In genomic region chr8:121761480-121761879, GRCm38 (mm10) we compare ENCODE assay signal across 8 mouse cellular contexts. TPM values are rescaled to one million over a fixed set of nuclear protein-coding genes. Genes with fewer than 3 reads are reported as not detected.
DNase-seq lines count a peak whose midpoint lies in the region; ATAC-seq and TF ChIP-seq lines count a peak whose summit lies in the region.

No protein-coding gene starts in this region.

- no peak overlapping the region for H3K27ac ChIP-seq in hindbrain, embryonic 11.5 days (ENCODE audit: low read depth, low read length)
- H3K27ac ChIP-seq in hindbrain, embryonic 14.5 days, result no peak overlapping the region
- no peak overlapping the region for H3K27ac ChIP-seq in limb, embryonic 14.5 days (replicated peaks; ENCODE audit: low read depth, low read length)

- H3K9me3 ChIP-seq in hindbrain, embryonic 11.5 days (ENCODE audit: control insufficient read depth, low read length), result no peaks in the 10 kb centered on the region
- no peaks in the 10 kb centered on the region for H3K9me3 ChIP-seq in hindbrain, embryonic 14.5 days (ENCODE audit: control insufficient read depth, low read length)
- H3K9me3 ChIP-seq in limb, embryonic 14.5 days (ENCODE audit: control insufficient read depth, low read length), result no peaks in the 10 kb centered on the region

- intact Hi-C loops in left cerebral cortex, postnatal 25 days (cut with DNase I), result loop anchor here (5.0 kb wide), 1 partner anchor 46 kb away; no protein-coding TSS in a partner anchor

- no peaks in the 10 kb centered on the region for H3K4me1 ChIP-seq in hindbrain, embryonic 11.5 days (replicated peaks; ENCODE audit: control insufficient read depth, insufficient read depth, low read length)
- no peaks in the 10 kb centered on the region for H3K4me1 ChIP-seq in hindbrain, embryonic 14.5 days (replicated peaks; ENCODE audit: control insufficient read depth, insufficient read depth, low read length)
- H3K4me1 ChIP-seq in limb, embryonic 14.5 days (ENCODE audit: control insufficient read depth, insufficient read depth, low read length), result no peaks in the 10 kb centered on the region

- H3K36me3 ChIP-seq in hindbrain, embryonic 11.5 days (ENCODE audit: control insufficient read depth, insufficient read depth, low read length), result no peaks in the 10 kb centered on the region
- 0 out of 2 replicates have a peak, but pooled peaks cover 5% of the 10 kb centered on the region for H3K36me3 ChIP-seq in hindbrain, embryonic 14.5 days (replicated peaks; ENCODE audit: control insufficient read depth, insufficient read depth)
- no peaks in the 10 kb centered on the region for H3K36me3 ChIP-seq in limb, embryonic 14.5 days (ENCODE audit: control insufficient read depth, insufficient read depth, low read length)

- WGBS in hindbrain, embryonic 11.5 days, result 35% methylated on average over 10 of the region's 10 CpGs
- 38% methylated on average over 10 of the region's 10 CpGs for WGBS in hindbrain, embryonic 14.5 days
- WGBS in limb, embryonic 14.5 days, result 33% methylated on average over 10 of the region's 10 CpGs

- H3K27me3 ChIP-seq in hindbrain, embryonic 11.5 days (ENCODE audit: control insufficient read depth, insufficient read depth, low read length), result no peaks in the 10 kb centered on the region
- H3K27me3 ChIP-seq in hindbrain, embryonic 14.5 days (ENCODE audit: control insufficient read depth, insufficient read depth, low read length), result no peaks in the 10 kb centered on the region
- H3K27me3 ChIP-seq in limb, embryonic 14.5 days (ENCODE audit: control insufficient read depth, insufficient read depth, low read length), result no peaks in the 10 kb centered on the region

- H3K9ac ChIP-seq in hindbrain, embryonic 11.5 days (ENCODE audit: low read depth, low read length), result no peak overlapping the region
- no peak overlapping the region for H3K9ac ChIP-seq in hindbrain, embryonic 14.5 days
- no peak overlapping the region for H3K9ac ChIP-seq in limb, embryonic 14.5 days (ENCODE audit: low read depth, low read length, severe bottlenecking)

- no peak for TF ChIP-seq CTCF in brain, embryonic 14.5 days (IDR thresholded peaks at IDR 0.05; ENCODE audit: borderline replicate concordance, extremely low read depth, insufficient read depth, insufficient read length)

- peak; percentile 76 for DNase-seq in hindbrain, embryonic 11.5 days (ENCODE audit: low spot score)
- DNase-seq in hindbrain, embryonic 14.5 days (ENCODE audit: low spot score), result no peak
- peak; percentile 74 for DNase-seq in ES-CJ7 (ENCODE audit: low read depth, low spot score)
- DNase-seq in brain, embryonic 14.5 days (ENCODE audit: low read depth), result peak; percentile 19
- DNase-seq in limb, embryonic 14.5 days (ENCODE audit: low spot score), result peak; percentile 78
- no peak for DNase-seq in left cerebral cortex, postnatal 25 days (ENCODE audit: low spot score in 2 of 2)
- no peak for DNase-seq in gastrocnemius, postnatal 4 days (ENCODE audit: low spot score in 2 of 2)
- DNase-seq in spleen, postnatal 36 days (ENCODE audit: low spot score in 2 of 2), result no peak

- no peak for ATAC-seq in hindbrain, embryonic 11.5 days (ENCODE audit: low FRiP score)
- ATAC-seq in hindbrain, embryonic 14.5 days (ENCODE audit: low FRiP score), result no peak
- ATAC-seq in limb, embryonic 14.5 days (ENCODE audit: low FRiP score, low read depth), result no peak

- no peak for TF ChIP-seq POLR2A in brain, embryonic 14.5 days (IDR thresholded peaks at IDR 0.05; ENCODE audit: borderline replicate concordance, extremely low read depth, insufficient read depth, insufficient read length, poor library complexity, severe bottlenecking)
- TF ChIP-seq POLR2A in limb, embryonic 14.5 days (IDR thresholded peaks at IDR 0.05; ENCODE audit: borderline replicate concordance, extremely low read depth, insufficient read depth, insufficient read length), result no peak

- no peak overlapping the region for H3K4me3 ChIP-seq in hindbrain, embryonic 11.5 days (ENCODE audit: low read depth, low read length)
- H3K4me3 ChIP-seq in hindbrain, embryonic 14.5 days (replicated peaks; ENCODE audit: low read length), result no peak overlapping the region
- H3K4me3 ChIP-seq in limb, embryonic 14.5 days (replicated peaks; ENCODE audit: low read length), result no peak overlapping the region

- no peak overlapping the region for H3K4me2 ChIP-seq in hindbrain, embryonic 11.5 days (replicated peaks; ENCODE audit: low read depth, low read length)
- no peak overlapping the region for H3K4me2 ChIP-seq in hindbrain, embryonic 14.5 days (replicated peaks)
- H3K4me2 ChIP-seq in limb, embryonic 14.5 days (replicated peaks; ENCODE audit: low read depth, low read length, severe bottlenecking), result no peak overlapping the region

RNA-seq across cellular contexts. Expression of gene Jph3, which starts 32.1 kb away (rescaled TPM):
- polyA plus RNA-seq in hindbrain, embryonic 11.5 days (2014; fragmentation: Nextera tagmentation; extraction: Ambion mirVana), result 11.1 and 11.2 TPM in 2 replicates
- 90.1 and 93.1 TPM in 2 replicates for polyA plus RNA-seq in hindbrain, embryonic 14.5 days (2014; fragmentation: Nextera tagmentation; extraction: Ambion mirVana)
- 28.7 and 57.2 TPM in 2 replicates for polyA plus RNA-seq in brain, embryonic 14.5 days (2012; rRNA removed)
- polyA plus RNA-seq in limb, embryonic 14.5 days (2012; rRNA removed), result 0.25 and 0.36 TPM in 2 replicates
- polyA plus RNA-seq in limb, embryonic 14.5 days (2014; fragmentation: Nextera tagmentation; extraction: Ambion mirVana), result 0.19 and 0.77 TPM in 2 replicates
- 100 to 1,000 TPM; 254 to 260 TPM for total RNA-seq in left cerebral cortex, postnatal 25 days (2021)
- under 1 TPM; 0.12 to 0.16 TPM for total RNA-seq in gastrocnemius, postnatal 4 days (2021)

Comparison
In these comparisons a context has a peak if more than half of its experiments do, and no peak if none do; other contexts are left out.
1. DNase-seq: peak in hindbrain, embryonic 11.5 days (single experiment), ES-CJ7 (single experiment), brain, embryonic 14.5 days (single experiment) and limb, embryonic 14.5 days (single experiment); none in hindbrain, embryonic 14.5 days (single experiment), left cerebral cortex, postnatal 25 days (0 of 2), gastrocnemius, postnatal 4 days (0 of 2) and spleen, postnatal 36 days (0 of 2).